8 mouse cellular contexts compared by ENCODE assay signal in the genomic region with DNA sequence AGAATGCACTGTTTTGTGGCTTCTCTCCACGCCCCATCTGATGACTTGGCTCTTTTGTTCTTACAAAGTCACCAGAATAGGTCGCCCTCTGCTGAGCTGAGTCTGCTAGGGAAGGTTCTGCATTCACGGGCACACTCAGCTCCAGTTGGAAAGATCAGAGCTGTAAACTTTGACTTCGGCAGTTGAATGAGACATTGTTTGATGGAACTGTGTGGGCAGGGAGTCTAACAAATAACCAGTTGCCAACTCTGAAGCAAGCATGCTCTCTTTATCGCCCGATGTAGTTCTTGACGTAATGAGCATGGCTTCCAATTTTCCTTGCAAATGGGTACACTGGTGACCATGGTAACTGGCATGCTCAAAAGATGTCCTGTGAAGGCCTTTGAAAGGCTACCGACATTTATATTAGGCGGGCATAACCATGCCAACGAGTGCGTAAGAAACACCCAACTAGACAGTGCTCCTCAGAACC.
DNase-seq lines count a peak whose midpoint lies in the region; ATAC-seq and TF ChIP-seq lines count a peak whose summit lies in the region.

No protein-coding gene starts in this region.

- peak; percentile 19 for DNase-seq in kidney, postnatal 10 days
- DNase-seq in kidney, adult 18-20 months: no peak
- DNase-seq in ES-E14 (ENCODE audit: low read depth, low spot score): no peak
- peak; percentile 60 for DNase-seq in layer of hippocampus, adult 11-12 months (ENCODE audit: low spot score)
- DNase-seq in urinary bladder, postnatal 14 days (ENCODE audit: low spot score): no peak
- DNase-seq in spleen, postnatal 10 days (ENCODE audit: low spot score in 2 of 2): no peak

- in situ Hi-C loops in ES-E14 (cut with MboI; ENCODE audit: low sequenced_read_pairs in 2 of 2, unreplicated experiment in 2 of 2): no loop called here

- no peaks in the 10 kb centered on the region for H3K36me3 ChIP-seq in ES-E14 (ENCODE audit: control insufficient read depth, insufficient read depth, low read length, poor library complexity, severe bottlenecking)
- no peaks in the 10 kb centered on the region for H3K36me3 ChIP-seq in neural tube, embryonic 13.5 days

- ATAC-seq in neural tube, embryonic 13.5 days (ENCODE audit: low read depth): peak; percentile 84

- no peak for TF ChIP-seq POLR2A in cortical plate, adult 2 months (IDR thresholded peaks at IDR 0.05; ENCODE audit: extremely low read depth, insufficient read depth, low read length)

- no peaks in the 10 kb centered on the region for H3K27me3 ChIP-seq in neural tube, embryonic 13.5 days

- no peak overlapping the region for H3K27ac ChIP-seq in ES-E14 (ENCODE audit: insufficient read depth, low read depth, low read length, poor library complexity, severe bottlenecking)
- no peak overlapping the region for H3K27ac ChIP-seq in cortical plate, adult 2 months (ENCODE audit: insufficient read depth, low read length)
- H3K27ac ChIP-seq in neural tube, embryonic 13.5 days (replicated peaks): peak overlapping the region; percentile 52; the same call in 1 of the 2 replicates

- peak overlapping the region; percentile 32 for H3K4me2 ChIP-seq in neural tube, embryonic 13.5 days

- WGBS in neural tube, embryonic 13.5 days: 28% methylated on average over 11 of the region's 11 CpGs

- H3K9ac ChIP-seq in ES-E14 (ENCODE audit: insufficient read depth, low read depth, low read length, poor library complexity, severe bottlenecking): no peak overlapping the region
- no peak overlapping the region for H3K9ac ChIP-seq in neural tube, embryonic 13.5 days

- H3K4me3 ChIP-seq in ES-E14 (ENCODE audit: insufficient read depth in 1 of 2, low read depth in 1 of 2, low read length in 2 of 2, poor library complexity in 1 of 2, severe bottlenecking in 1 of 2): no peak overlapping the region
- H3K4me3 ChIP-seq in cortical plate, adult 2 months (ENCODE audit: insufficient read depth, low read length): no peak overlapping the region; the same call in 1 of the 2 replicates
- H3K4me3 ChIP-seq in neural tube, embryonic 13.5 days: no peak overlapping the region

- H3K9me3 ChIP-seq in ES-E14 (ENCODE audit: control insufficient read depth, insufficient read depth, low read depth, low read length): no peaks in the 10 kb centered on the region
- no peaks in the 10 kb centered on the region for H3K9me3 ChIP-seq in neural tube, embryonic 13.5 days

- TF ChIP-seq CTCF in cortical plate, adult 2 months (IDR thresholded peaks at IDR 0.05; ENCODE audit: extremely low read depth, insufficient read depth, low read length): peak; percentile 54

- H3K4me1 ChIP-seq in ES-E14 (ENCODE audit: control insufficient read depth in 2 of 2, insufficient read depth in 2 of 2, low read length in 2 of 2, poor library complexity in 1 of 2): no peaks in the 10 kb centered on the region
- peaks cover 3% of the 10 kb centered on the region; the same call in 1 of the 2 replicates for H3K4me1 ChIP-seq in cortical plate, adult 2 months (ENCODE audit: control insufficient read depth, insufficient read depth, low read length)
- 0 out of 2 replicates have a peak, but pooled peaks cover 13% of the 10 kb centered on the region for H3K4me1 ChIP-seq in neural tube, embryonic 13.5 days (replicated peaks)

TF ChIP-seq in ES-E14, 5 proteins besides CTCF, POLR2A, EP300 and RAD21:
- TF ChIP-seq MAFK (IDR thresholded peaks at IDR 0.05; ENCODE audit: insufficient read depth, low read depth, low read length): peak; percentile 65
- TF ChIP-seq CHD2 (IDR thresholded peaks at IDR 0.05; ENCODE audit: low read depth, low read length): no peak
- TF ChIP-seq ZNF384 (IDR thresholded peaks at IDR 0.05; ENCODE audit: low read depth, low read length): no peak

Comparison
In these comparisons a context has a peak if more than half of its experiments do, and no peak if none do; other contexts are left out.
1. DNase-seq: peak in kidney, postnatal 10 days (single experiment) and layer of hippocampus, adult 11-12 months (single experiment); none in kidney, adult 18-20 months (single experiment), ES-E14 (single experiment), urinary bladder, postnatal 14 days (single experiment) and spleen, postnatal 10 days (0 of 2).